ENCODE assay signal across 9 mouse cellular contexts in the genomic region with DNA sequence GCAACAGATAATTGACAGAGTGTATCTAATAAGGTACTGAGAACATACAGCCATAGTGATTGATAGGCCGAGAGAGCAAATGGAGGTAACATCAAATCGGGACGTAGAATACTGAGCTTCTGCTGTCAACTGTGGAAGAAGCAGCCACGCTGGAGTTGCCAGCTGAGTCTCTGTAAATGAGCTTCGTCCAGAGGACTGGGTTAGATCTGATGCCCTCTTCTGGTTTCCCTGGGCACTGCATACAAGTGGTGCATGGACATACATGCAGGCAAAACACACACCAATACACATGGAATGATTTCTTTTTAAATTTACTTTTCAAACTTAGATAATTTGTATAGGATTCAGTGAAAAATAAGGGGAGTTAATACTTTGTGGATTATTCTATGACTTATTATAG. TPM values are rescaled to one million over a fixed set of nuclear protein-coding genes. Genes with fewer than 3 reads are reported as not detected.
DNase-seq lines count a peak whose midpoint lies in the region; ATAC-seq and TF ChIP-seq lines count a peak whose summit lies in the region.
"Had no signal": no experiment of that assay in that cellular context is flagged by ENCODE, and none has a peak within 500 bp of the region (broad histone marks: within the 10 kb centered on the region; RNA-seq: fewer than 3 reads in every experiment).

No protein-coding gene starts in this region.

- no peak overlapping the region for H3K27ac ChIP-seq in forebrain, embryonic 15.5 days (replicated peaks)
- H3K27ac ChIP-seq in kidney, adult 2 months (ENCODE audit: insufficient read depth, low read depth, low read length): no peak overlapping the region
- H3K27ac ChIP-seq in liver, embryonic 12.5 days: no peak overlapping the region
- no peak overlapping the region for H3K27ac ChIP-seq in neural tube, embryonic 13.5 days (replicated peaks)
- H3K27ac ChIP-seq: heart, embryonic 13.5 days had no signal

- 38% methylated on average over 5 of the region's 5 CpGs for WGBS in forebrain, embryonic 15.5 days
- 41% methylated on average over 5 of the region's 5 CpGs for WGBS in kidney, adult 2 months
- WGBS in liver, embryonic 12.5 days (ENCODE audit: insufficient replicate concordance): 25% methylated on average over 5 of the region's 5 CpGs
- WGBS in neural tube, embryonic 13.5 days: 43% methylated on average over 5 of the region's 5 CpGs

- H3K4me2 ChIP-seq in forebrain, embryonic 15.5 days (replicated peaks): no peak overlapping the region
- H3K4me2 ChIP-seq in liver, embryonic 12.5 days: no peak overlapping the region
- no peak overlapping the region for H3K4me2 ChIP-seq in neural tube, embryonic 13.5 days
- H3K4me2 ChIP-seq: heart, embryonic 13.5 days had no signal

- H3K36me3 ChIP-seq in E14TG2a.4 (ENCODE audit: insufficient read depth, low read length): peaks cover 11% of the 10 kb centered on the region
- no peaks in the 10 kb centered on the region for H3K36me3 ChIP-seq in forebrain, embryonic 15.5 days
- H3K36me3 ChIP-seq in kidney, adult 2 months (ENCODE audit: control insufficient read depth, insufficient read depth, low read length): no peaks in the 10 kb centered on the region
- no peaks in the 10 kb centered on the region for H3K36me3 ChIP-seq in liver, embryonic 12.5 days
- H3K36me3 ChIP-seq in neural tube, embryonic 13.5 days: no peaks in the 10 kb centered on the region
- H3K36me3 ChIP-seq: heart, embryonic 13.5 days had no signal

- no peak overlapping the region for H3K4me3 ChIP-seq in E14TG2a.4 (replicated peaks; ENCODE audit: low read length)
- no peak overlapping the region for H3K4me3 ChIP-seq in forebrain, embryonic 15.5 days
- no peak overlapping the region for H3K4me3 ChIP-seq in kidney, adult 2 months (ENCODE audit: insufficient read depth, low read depth, low read length)
- no peak overlapping the region for H3K4me3 ChIP-seq in liver, embryonic 12.5 days
- no peak overlapping the region for H3K4me3 ChIP-seq in neural tube, embryonic 13.5 days
- H3K4me3 ChIP-seq: heart, embryonic 13.5 days had no signal

- no peaks in the 10 kb centered on the region for H3K4me1 ChIP-seq in E14TG2a.4 (replicated peaks; ENCODE audit: low read depth, low read length)
- H3K4me1 ChIP-seq in forebrain, embryonic 15.5 days: peaks cover 8% of the 10 kb centered on the region
- no peaks in the 10 kb centered on the region for H3K4me1 ChIP-seq in kidney, adult 2 months (ENCODE audit: control insufficient read depth, insufficient read depth, low read length)
- no peaks in the 10 kb centered on the region for H3K4me1 ChIP-seq in liver, embryonic 12.5 days
- no peaks in the 10 kb centered on the region for H3K4me1 ChIP-seq in neural tube, embryonic 13.5 days (replicated peaks)
- H3K4me1 ChIP-seq: heart, embryonic 13.5 days had no signal

- TF ChIP-seq POLR2A in kidney, adult 2 months (IDR thresholded peaks at IDR 0.05; ENCODE audit: low read depth, low read length): no peak

- no peaks in the 10 kb centered on the region for H3K27me3 ChIP-seq in E14TG2a.4 (ENCODE audit: insufficient read depth, low read length)
- no peaks in the 10 kb centered on the region for H3K27me3 ChIP-seq in forebrain, embryonic 15.5 days
- H3K27me3 ChIP-seq in kidney, adult 2 months (replicated peaks; ENCODE audit: control insufficient read depth, insufficient read depth, low read length): no peaks in the 10 kb centered on the region
- no peaks in the 10 kb centered on the region; the same call in 1 of the 2 replicates for H3K27me3 ChIP-seq in liver, embryonic 12.5 days (replicated peaks)
- no peaks in the 10 kb centered on the region for H3K27me3 ChIP-seq in neural tube, embryonic 13.5 days
- H3K27me3 ChIP-seq: heart, embryonic 13.5 days had no signal

- H3K9me3 ChIP-seq in E14TG2a.4 (ENCODE audit: low read length): no peaks in the 10 kb centered on the region
- no peaks in the 10 kb centered on the region for H3K9me3 ChIP-seq in forebrain, embryonic 15.5 days
- no peaks in the 10 kb centered on the region for H3K9me3 ChIP-seq in liver, embryonic 12.5 days (replicated peaks)
- H3K9me3 ChIP-seq in neural tube, embryonic 13.5 days: no peaks in the 10 kb centered on the region
- H3K9me3 ChIP-seq: heart, embryonic 13.5 days had no signal

- TF ChIP-seq CTCF in E14TG2a.4 (conservative IDR thresholded peaks at IDR 0.05; ENCODE audit: low read length): peak; percentile 76
- peak; percentile 69 for TF ChIP-seq CTCF in kidney, adult 2 months (conservative IDR thresholded peaks at IDR 0.05; ENCODE audit: insufficient read depth, insufficient read length, low read depth, low read length)

- ATAC-seq in forebrain, embryonic 15.5 days (replicated peaks): peak; percentile 62; the same call in 1 of the 2 replicates
- 0 out of 2 replicates have a peak, but pooled peaks have one; percentile 42 for ATAC-seq in liver, embryonic 12.5 days
- ATAC-seq in neural tube, embryonic 13.5 days (ENCODE audit: low read depth): peak; percentile 40; the same call in 1 of the 2 replicates

- H3K9ac ChIP-seq in forebrain, embryonic 15.5 days (replicated peaks): no peak overlapping the region
- H3K9ac ChIP-seq in liver, embryonic 12.5 days: no peak overlapping the region
- no peak overlapping the region for H3K9ac ChIP-seq in neural tube, embryonic 13.5 days
- H3K9ac ChIP-seq: heart, embryonic 13.5 days had no signal

- DNase-seq in 3T3-L1 (ENCODE audit: low read depth, low spot score): peak; percentile 78
- peak; percentile 50 for DNase-seq in c-Kit-positive CD71-negative TER-119-negative erythroid progenitor cells, embryonic 14.5 days (ENCODE audit: low read depth)
- peak; percentile 68 for DNase-seq in kidney, adult 2 months
- DNase-seq in thymus, postnatal 25 days: peak; percentile 78

RNA-seq across cellular contexts. Expression of a gene that starts 42.9 kb away (rescaled TPM):
- polyA plus RNA-seq in forebrain, embryonic 15.5 days (2015; fragmentation: Nextera tagmentation; extraction: Ambion mirVana): 0.78 and 1.1 TPM in 2 replicates
- 8.4 and 10.2 TPM in 2 replicates for polyA plus RNA-seq in kidney, adult 2 months (2012; rRNA removed)
- 0.89 and 1.2 TPM in 2 replicates for polyA plus RNA-seq in liver, embryonic 12.5 days (2016; fragmentation: Nextera tagmentation; extraction: Ambion mirVana)
- 0.21 and 0.77 TPM in 2 replicates for polyA plus RNA-seq in neural tube, embryonic 13.5 days (2015; fragmentation: Nextera tagmentation; extraction: Ambion mirVana)

RNA-seq across cellular contexts. Expression of a gene that starts 52.6 kb away (rescaled TPM):
- 0.66 and 0.85 TPM in 2 replicates for polyA plus RNA-seq in forebrain, embryonic 15.5 days (2015; fragmentation: Nextera tagmentation; extraction: Ambion mirVana)
- polyA plus RNA-seq in kidney, adult 2 months (2012; rRNA removed): 0.15 and 0.33 TPM in 2 replicates
- polyA plus RNA-seq in liver, embryonic 12.5 days (2016; fragmentation: Nextera tagmentation; extraction: Ambion mirVana): 37.8 and 40.1 TPM in 2 replicates
- polyA plus RNA-seq in neural tube, embryonic 13.5 days (2015; fragmentation: Nextera tagmentation; extraction: Ambion mirVana): 0.39 and 0.42 TPM in 2 replicates

Comparison
In these comparisons a context has a peak if more than half of its experiments do, and no peak if none do; other contexts are left out.
1. RNA of a gene that starts 52.6 kb away (polyA plus RNA-seq): 37.8 to 40.1 TPM in liver, embryonic 12.5 days; 0.66 to 0.85 TPM in forebrain, embryonic 15.5 days, 0.39 to 0.42 TPM in neural tube, embryonic 13.5 days and 0.15 to 0.33 TPM in kidney, adult 2 months; every median in the first group is over 10 times any median in the second.
2. Peak in every context shown above with its lines, with median percentiles within 50 percentile points of each other: DNase-seq and ATAC-seq.